In the genomic region with DNA sequence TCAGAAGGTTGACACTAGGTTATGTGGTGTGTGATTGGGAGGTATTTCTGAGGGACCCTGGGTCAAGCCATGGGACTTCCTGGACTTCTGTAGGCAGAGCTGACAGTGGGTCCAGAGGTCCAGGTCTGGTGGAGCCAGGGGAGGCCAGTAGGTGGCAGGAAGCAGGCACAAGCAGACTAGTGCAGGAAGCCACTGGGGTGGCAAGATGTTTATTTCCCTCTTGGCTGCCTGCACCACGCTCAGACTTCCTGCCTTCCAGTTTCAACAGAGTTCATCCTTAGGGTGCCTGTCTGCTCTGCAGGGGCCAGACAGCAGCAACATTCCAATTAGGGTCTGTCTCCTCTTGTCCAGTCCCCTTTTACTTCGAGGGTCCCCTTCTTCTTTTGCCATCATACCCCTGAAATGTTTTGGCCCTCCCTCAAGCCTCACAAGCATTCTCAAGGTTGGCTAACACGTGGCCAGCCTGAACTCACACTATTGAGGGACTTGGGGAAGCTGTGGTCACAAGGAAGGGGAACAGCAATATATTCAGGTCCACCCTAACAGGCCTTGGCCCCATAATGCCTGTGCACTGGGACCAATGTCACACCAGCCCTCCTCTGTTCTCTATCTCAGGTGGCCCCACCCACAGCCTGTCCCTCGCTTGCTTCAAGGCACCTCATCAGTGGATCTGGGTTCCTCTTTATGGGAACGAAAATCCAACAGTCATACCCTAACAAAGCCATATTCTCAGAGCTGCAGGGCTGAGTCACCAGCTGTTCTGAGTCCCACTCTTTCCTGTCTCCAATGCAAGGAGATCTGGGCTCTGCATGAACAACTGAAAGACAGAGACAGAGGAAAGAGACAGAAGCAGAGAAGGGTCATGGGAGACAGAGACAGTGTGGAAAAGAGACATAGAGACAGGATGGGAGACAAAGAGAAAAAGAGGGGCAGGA, we compare ENCODE assay signal across 11 mouse cellular contexts. TPM values are rescaled to one million over a fixed set of nuclear protein-coding genes. Genes with fewer than 3 reads are reported as not detected.
A peak's percentile ranks its signal among the peaks of the same experiment; 100 is the strongest.
DNase-seq lines count a peak whose midpoint lies in the region; ATAC-seq and TF ChIP-seq lines count a peak whose summit lies in the region.
"Had no signal": no experiment of that assay in that cellular context is flagged by ENCODE, and none has a peak within 500 bp of the region (broad histone marks: within the 10 kb centered on the region; RNA-seq: fewer than 3 reads in every experiment).

No protein-coding gene starts in this region.

- H3K9me3 ChIP-seq in hindbrain, postnatal 0 days (ENCODE audit: low read length) = no peaks in the 10 kb centered on the region
- no peaks in the 10 kb centered on the region for H3K9me3 ChIP-seq in hindbrain, embryonic 11.5 days (ENCODE audit: control insufficient read depth, low read length)
- H3K9me3 ChIP-seq: heart, embryonic 10.5 days; limb, embryonic 15.5 days had no signal

- DNase-seq in hindbrain, postnatal 0 days (ENCODE audit: low spot score) = no peak
- DNase-seq in hindbrain, embryonic 11.5 days (ENCODE audit: low spot score) = no peak
- peak; percentile 82 for DNase-seq in 416B (ENCODE audit: low read depth)
- DNase-seq in lung, postnatal 25 days (ENCODE audit: low spot score) = peak; percentile 48
- DNase-seq in urinary bladder, postnatal 10 days (ENCODE audit: low spot score) = no peak
- no peak for DNase-seq in cerebellum, adult 8-10 months
- DNase-seq in Muller cell, postnatal 12 days (ENCODE audit: inconsistent ontology term) = no peak
- DNase-seq: cerebellum, postnatal 25 days had no signal

- no peaks in the 10 kb centered on the region for H3K4me1 ChIP-seq in hindbrain, postnatal 0 days (ENCODE audit: insufficient read depth, low read length)
- H3K4me1 ChIP-seq in hindbrain, embryonic 11.5 days (replicated peaks; ENCODE audit: control insufficient read depth, insufficient read depth, low read length) = no peaks in the 10 kb centered on the region
- H3K4me1 ChIP-seq: limb, embryonic 15.5 days had no signal

- ATAC-seq in hindbrain, postnatal 0 days = no peak
- ATAC-seq in hindbrain, embryonic 11.5 days (ENCODE audit: low FRiP score) = no peak
- ATAC-seq in granulocyte monocyte progenitor cell, adult 5-6 weeks (replicated peaks; ENCODE audit: poor library complexity, severe bottlenecking) = peak; percentile 86

- TF ChIP-seq CTCF in hindbrain, postnatal 0 days (IDR thresholded peaks at IDR 0.05; ENCODE audit: low read depth) = peak; percentile 27; the same call in 1 of the 2 replicates

- no peaks in the 10 kb centered on the region for H3K27me3 ChIP-seq in hindbrain, postnatal 0 days (ENCODE audit: insufficient read depth, low read length)
- H3K27me3 ChIP-seq in hindbrain, embryonic 11.5 days (ENCODE audit: control insufficient read depth, insufficient read depth, low read length) = no peaks in the 10 kb centered on the region
- H3K27me3 ChIP-seq: limb, embryonic 15.5 days had no signal

- no peaks in the 10 kb centered on the region for H3K36me3 ChIP-seq in hindbrain, postnatal 0 days (ENCODE audit: insufficient read depth, low read length)
- H3K36me3 ChIP-seq in hindbrain, embryonic 11.5 days (ENCODE audit: control insufficient read depth, insufficient read depth, low read length) = no peaks in the 10 kb centered on the region
- H3K36me3 ChIP-seq: heart, embryonic 10.5 days; limb, embryonic 15.5 days had no signal

- H3K4me3 ChIP-seq in hindbrain, postnatal 0 days (ENCODE audit: low read length) = no peak overlapping the region
- H3K4me3 ChIP-seq in hindbrain, embryonic 11.5 days (ENCODE audit: low read depth, low read length) = no peak overlapping the region
- H3K4me3 ChIP-seq: heart, embryonic 10.5 days; limb, embryonic 15.5 days had no signal

- no peak overlapping the region for H3K4me2 ChIP-seq in hindbrain, postnatal 0 days (ENCODE audit: low read depth, low read length)
- no peak overlapping the region for H3K4me2 ChIP-seq in hindbrain, embryonic 11.5 days (replicated peaks; ENCODE audit: low read depth, low read length)
- H3K4me2 ChIP-seq: limb, embryonic 15.5 days had no signal

- H3K27ac ChIP-seq in hindbrain, postnatal 0 days = no peak overlapping the region
- no peak overlapping the region for H3K27ac ChIP-seq in hindbrain, embryonic 11.5 days (ENCODE audit: low read depth, low read length)
- H3K27ac ChIP-seq: heart, embryonic 10.5 days; limb, embryonic 15.5 days had no signal

- H3K9ac ChIP-seq in hindbrain, postnatal 0 days (replicated peaks; ENCODE audit: low read length) = no peak overlapping the region
- no peak overlapping the region for H3K9ac ChIP-seq in hindbrain, embryonic 11.5 days (ENCODE audit: low read depth, low read length)
- H3K9ac ChIP-seq: limb, embryonic 15.5 days had no signal

- 70% methylated on average over 5 of the region's 5 CpGs for WGBS in hindbrain, postnatal 0 days
- 75% methylated on average over 5 of the region's 5 CpGs for WGBS in hindbrain, embryonic 11.5 days

RNA-seq across cellular contexts. Expression of a gene that starts 23.6 kb away (rescaled TPM):
- 2.0 TPM in 1 of 2 replicates, not detected in the other for total RNA-seq in hindbrain, postnatal 0 days (2014; rRNA removed)
- polyA plus RNA-seq in hindbrain, postnatal 0 days (2015; fragmentation: Nextera tagmentation; extraction: Ambion mirVana) = 0.93 and 1.2 TPM in 2 replicates
- 0.63 and 0.73 TPM in 2 replicates for polyA plus RNA-seq in hindbrain, embryonic 11.5 days (2014; fragmentation: Nextera tagmentation; extraction: Ambion mirVana)
- 6.8 and 9.0 TPM in 2 replicates for total RNA-seq in granulocyte monocyte progenitor cell, adult 5-6 weeks (2014; fragmentation: Nextera tagmentation)
- 3.0 and 5.7 TPM in 2 replicates for total RNA-seq in granulocyte monocyte progenitor cell, adult 5-6 weeks (2017)

RNA-seq across cellular contexts. Expression of a gene that starts 48.0 kb away (rescaled TPM):
- total RNA-seq in hindbrain, postnatal 0 days (2014; rRNA removed) = 6.3 and 8.4 TPM in 2 replicates
- polyA plus RNA-seq in hindbrain, postnatal 0 days (2015; fragmentation: Nextera tagmentation; extraction: Ambion mirVana) = 1.6 TPM in 2 replicates
- polyA plus RNA-seq in hindbrain, embryonic 11.5 days (2014; fragmentation: Nextera tagmentation; extraction: Ambion mirVana) = 0.56 and 1.1 TPM in 2 replicates
- total RNA-seq in granulocyte monocyte progenitor cell, adult 5-6 weeks (2014; fragmentation: Nextera tagmentation) = 6.6 and 7.0 TPM in 2 replicates
- total RNA-seq in granulocyte monocyte progenitor cell, adult 5-6 weeks (2017) = 6.2 and 8.9 TPM in 2 replicates

RNA-seq across cellular contexts. Expression of a gene that starts 56.3 kb away (rescaled TPM):
- 18.4 and 34.8 TPM in 2 replicates for total RNA-seq in hindbrain, postnatal 0 days (2014; rRNA removed)
- polyA plus RNA-seq in hindbrain, postnatal 0 days (2015; fragmentation: Nextera tagmentation; extraction: Ambion mirVana) = 49.6 and 50.8 TPM in 2 replicates
- 20.3 and 27.4 TPM in 2 replicates for polyA plus RNA-seq in hindbrain, embryonic 11.5 days (2014; fragmentation: Nextera tagmentation; extraction: Ambion mirVana)
- 24.3 and 26.4 TPM in 2 replicates for total RNA-seq in granulocyte monocyte progenitor cell, adult 5-6 weeks (2014; fragmentation: Nextera tagmentation)
- total RNA-seq in granulocyte monocyte progenitor cell, adult 5-6 weeks (2017) = 22.3 and 22.4 TPM in 2 replicates

Comparison
In these comparisons a context has a peak if more than half of its experiments do, and no peak if none do; other contexts are left out.
1. DNase-seq: peak in 416B (single experiment) and lung, postnatal 25 days (single experiment); none in hindbrain, postnatal 0 days (single experiment), hindbrain, embryonic 11.5 days (single experiment), urinary bladder, postnatal 10 days (single experiment), cerebellum, adult 8-10 months (single experiment) and Muller cell, postnatal 12 days (single experiment).